Mouse (Mus musculus) layer of hippocampus, postnatal 14 days (tissue): ENCODE results near the gene E330034G19Rik. TPM values are rescaled to one million over a fixed set of nuclear protein-coding genes. Genes with fewer than 3 reads are reported as not detected.
A peak's percentile ranks its signal among the peaks of the same experiment; 100 is the strongest.
"Not testable (repeated sequence)": the region's sequence is repeated elsewhere in the genome, so short reads cannot be mapped to it uniquely, and the experiment has no call there.

Source experiments
- DNase-seq, 2 experiments: peaks; one replicate each; pipeline ENCODE4 v3.0.0; 2021 to 2022; ENCODE audit warnings: low spot score in 2 of 2, mixed read lengths in 1 of 2
- total RNA-seq, 2 experiments: library from RNA; stranded (reverse); gene quantifications; 2 replicates each; pipeline ENCODE4 v1.2.3; 2021

The E330034G19Rik gene
- total RNA-seq, 2 experiments from 2014 or later: not detected

DNA sequence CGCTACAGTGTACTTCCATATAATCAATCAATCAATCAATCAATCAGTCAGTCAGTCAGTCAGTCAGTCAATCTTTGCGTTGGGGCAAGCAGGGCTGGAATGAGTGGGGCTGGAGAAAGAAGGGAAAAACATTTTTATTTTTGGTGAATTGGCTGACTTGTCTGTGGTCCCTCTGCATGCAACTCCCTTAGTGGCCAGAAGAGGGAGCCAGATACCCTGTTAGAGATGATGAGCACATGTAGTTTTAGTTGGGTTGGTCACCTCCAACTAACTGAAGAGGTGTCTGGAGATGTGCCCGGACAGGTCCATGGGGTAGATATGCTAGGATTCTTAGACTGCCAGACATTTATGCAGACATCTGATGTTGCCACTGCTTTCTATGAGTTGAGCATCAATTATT lies 18.1 kb downstream of the E330034G19Rik start:
- DNase-seq: peak; percentile 71 to 78

DNA sequence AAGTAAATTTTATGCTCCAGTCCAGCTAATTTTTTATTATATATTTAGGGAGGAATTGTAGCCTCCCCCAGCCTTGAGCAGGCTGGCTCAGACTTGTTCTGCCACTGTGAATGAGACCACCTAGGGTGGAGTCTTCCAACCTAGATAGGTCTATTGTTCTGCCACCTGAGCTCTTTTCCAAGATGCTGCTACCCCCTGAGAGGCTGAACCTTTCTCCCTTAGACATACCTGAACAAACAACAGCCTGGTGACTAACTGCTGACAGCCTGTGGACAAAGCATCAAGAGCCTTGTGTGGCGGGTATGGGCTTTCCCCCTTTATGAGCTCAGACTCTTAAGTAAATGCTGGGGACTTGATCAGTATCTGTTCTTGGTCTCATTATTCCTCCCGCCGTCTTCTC lies 54.0 kb downstream of the E330034G19Rik start:
- DNase-seq: not testable (repeated sequence)

DNA sequence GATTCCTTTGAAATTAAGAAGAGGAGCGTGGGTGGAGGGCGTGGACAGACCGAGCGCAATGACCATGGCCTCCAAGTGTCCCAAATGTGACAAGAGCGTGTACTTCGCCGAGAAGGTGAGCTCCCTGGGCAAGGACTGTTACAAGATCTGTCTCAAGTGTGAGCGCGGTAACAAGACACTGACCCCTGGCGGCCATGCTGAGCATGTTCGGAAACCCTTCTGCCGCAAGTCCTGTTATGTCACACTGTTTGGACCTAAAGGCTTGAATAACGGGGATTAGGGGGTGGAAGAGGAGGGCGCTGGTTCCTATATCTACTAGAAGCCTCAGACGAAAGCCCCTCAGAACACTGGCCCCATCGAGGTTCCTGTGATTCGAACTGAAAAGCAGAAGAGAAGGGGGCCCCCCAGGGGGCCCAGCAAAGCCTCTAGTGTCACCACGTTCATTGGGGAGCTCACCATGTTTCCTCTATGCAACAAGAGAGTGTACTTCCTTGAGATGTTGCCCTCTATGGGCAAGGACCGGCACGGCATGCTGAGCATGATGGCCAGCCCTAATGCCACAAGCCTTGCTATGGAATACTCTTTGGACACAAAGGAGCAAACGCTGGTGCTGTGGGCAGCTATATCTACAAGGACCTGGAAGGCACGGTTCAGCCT lies 65.4 kb downstream of the E330034G19Rik start:
- peak; percentile 5 to 7 for DNase-seq

Other genes with a start within 250 kb of the E330034G19Rik start
- gene Dlg5, start 47.3 kb upstream of the E330034G19Rik start, total RNA-seq: 10 to 100 TPM; 55.5 to 74.0 TPM
- 10 to 100 TPM; 30.1 to 35.6 TPM for gene Polr3a, start 193.8 kb downstream of the E330034G19Rik start, total RNA-seq
- 100 to 1,000 TPM; 725 to 729 TPM for gene Rps24, start 193.9 kb downstream of the E330034G19Rik start, total RNA-seq